8 mouse cellular contexts compared by ENCODE assay signal in genomic region chr16:23107231-23107942, GRCm38 (mm10). TPM values are rescaled to one million over a fixed set of nuclear protein-coding genes. Genes with fewer than 3 reads are reported as not detected.
DNase-seq lines count a peak whose midpoint lies in the region; ATAC-seq lines count a peak whose summit lies in the region.

Gene Eif4a2, plus strand, starts transcription at chr16:23107444.

- peak; percentile 62 for ATAC-seq in inflammation-experienced regulatory T-cells, adult 6 months
- peak; percentile 76 for ATAC-seq in megakaryocyte-erythroid progenitor cell, adult 5-6 weeks (replicated peaks; ENCODE audit: low FRiP score, low TSS enrichment, poor library complexity, severe bottlenecking)

- intact Hi-C loops in gastrocnemius, postnatal 14 days (cut with DNase I; ENCODE audit: low total_unique reads): no loop called here
- intact Hi-C loops in left cerebral cortex, postnatal 10 days (cut with DNase I): loop anchor here (5.0 kb wide), 1 partner anchor 250 kb away; the partner anchor contains the start of genes Dnajb11 and Tbccd1

- DNase-seq in adipocyte (ENCODE audit: low spot score): peak; percentile 90
- DNase-seq in embryo, embryonic 10 days (ENCODE audit: low spot score): peak; percentile 93
- DNase-seq in gastrocnemius, postnatal 14 days: peak; percentile 93
- DNase-seq in left cerebral cortex, postnatal 10 days (ENCODE audit: extremely low spot score in 1 of 2, low spot score in 2 of 2): peak; percentile 87 to 96
- peak; percentile 92 for DNase-seq in right cerebral cortex, postnatal 25 days
- DNase-seq in urinary bladder, postnatal 4 days (ENCODE audit: low spot score in 2 of 2): peak; percentile 91

RNA-seq across cellular contexts. Expression of gene Eif4a2, which starts in this region (rescaled TPM):
- total RNA-seq in gastrocnemius, postnatal 14 days (2021): 100 to 1,000 TPM; 294 to 336 TPM
- 100 to 1,000 TPM; 438 to 692 (median 649) TPM for polyA plus RNA-seq in inflammation-experienced regulatory T-cells, adult 6 months (2017; shearing (Covaris generic))
- total RNA-seq in left cerebral cortex, postnatal 10 days (2021): 100 to 1,000 TPM; 767 to 770 TPM
- 524 and 587 TPM in 2 replicates for total RNA-seq in megakaryocyte-erythroid progenitor cell, adult 5-6 weeks (2014; fragmentation: Nextera tagmentation)
- 925 and 1,082 TPM in 2 replicates for total RNA-seq in megakaryocyte-erythroid progenitor cell, adult 5-6 weeks (2017)

Comparison
In these comparisons a context has a peak if more than half of its experiments do, and no peak if none do; other contexts are left out.
1. Peak in every context shown above with its lines: DNase-seq and ATAC-seq.